8 mouse cellular contexts compared by ENCODE assay signal in genomic region chr17:32492349-32492980, GRCm38 (mm10). TPM values are rescaled to one million over a fixed set of nuclear protein-coding genes. Genes with fewer than 3 reads are reported as not detected.
A peak's percentile ranks its signal among the peaks of the same experiment; 100 is the strongest.
DNase-seq lines count a peak whose midpoint lies in the region; ATAC-seq and TF ChIP-seq lines count a peak whose summit lies in the region.

No protein-coding gene starts in this region.

- no peak for TF ChIP-seq EP300 in ES-Bruce4 (IDR thresholded peaks at IDR 0.05; ENCODE audit: insufficient read depth, low read depth, low read length)
- no peak for TF ChIP-seq EP300 in liver, embryonic 14.5 days (IDR thresholded peaks at IDR 0.05; ENCODE audit: low read depth)

- no peak overlapping the region for H3K27ac ChIP-seq in ES-Bruce4 (ENCODE audit: insufficient read depth, low read length)
- H3K27ac ChIP-seq in bone marrow, adult 2 months (ENCODE audit: control insufficient read depth, insufficient read depth, low read depth, low read length, poor library complexity), result no peak overlapping the region
- no peak overlapping the region for H3K27ac ChIP-seq in liver, embryonic 14.5 days

- WGBS in bone marrow, adult 2 months, result 20% methylated on average over 30 of the region's 30 CpGs
- WGBS in liver, embryonic 14.5 days (ENCODE audit: insufficient replicate concordance), result 10% methylated on average over 30 of the region's 30 CpGs

- H3K4me1 ChIP-seq in ES-Bruce4 (ENCODE audit: control insufficient read depth, insufficient read depth, low read length), result no peaks in the 10 kb centered on the region
- H3K4me1 ChIP-seq in bone marrow, adult 2 months (ENCODE audit: control insufficient read depth, insufficient read depth, low read length), result no peaks in the 10 kb centered on the region; the same call in 1 of the 2 replicates
- H3K4me1 ChIP-seq in liver, embryonic 14.5 days (replicated peaks; ENCODE audit: control insufficient read depth in 2 of 2, insufficient read depth in 2 of 2, low read length in 1 of 2), result peaks cover 0 to 1% of the 10 kb centered on the region in 2 experiments; a peak in 2 of 4 replicates

- H3K27me3 ChIP-seq in ES-Bruce4 (ENCODE audit: control insufficient read depth, insufficient read depth, low read length, poor library complexity, severe bottlenecking), result no peaks in the 10 kb centered on the region
- no peaks in the 10 kb centered on the region; the same call in none of the 2 replicates for H3K27me3 ChIP-seq in liver, embryonic 14.5 days (ENCODE audit: control insufficient read depth, insufficient read depth, low read length)

- no peaks in the 10 kb centered on the region for H3K9me3 ChIP-seq in ES-Bruce4 (replicated peaks; ENCODE audit: control insufficient read depth, insufficient read depth, low read length, poor library complexity, severe bottlenecking)
- H3K9me3 ChIP-seq in liver, embryonic 14.5 days (ENCODE audit: control insufficient read depth, low read length), result no peaks in the 10 kb centered on the region; the same call in 1 of the 2 replicates

- peak overlapping the region; percentile 16; the same call in 1 of the 2 replicates for H3K9ac ChIP-seq in ES-Bruce4 (ENCODE audit: low read depth, poor library complexity, severe bottlenecking)
- H3K9ac ChIP-seq in liver, embryonic 14.5 days (replicated peaks), result no peak overlapping the region

- H3K36me3 ChIP-seq in ES-Bruce4 (ENCODE audit: control insufficient read depth, insufficient read depth, low read length, poor library complexity, severe bottlenecking), result no peaks in the 10 kb centered on the region
- H3K36me3 ChIP-seq in liver, embryonic 14.5 days (replicated peaks; ENCODE audit: control insufficient read depth, insufficient read depth, low read depth), result no peaks in the 10 kb centered on the region

- no peak for TF ChIP-seq CTCF in ES-Bruce4 (IDR thresholded peaks at IDR 0.05; ENCODE audit: low read depth, low read length)
- no peak for TF ChIP-seq CTCF in bone marrow, adult 2 months (IDR thresholded peaks at IDR 0.05; ENCODE audit: control insufficient read depth, insufficient read depth, low read length)
- no peak for TF ChIP-seq CTCF in liver, embryonic 14.5 days (IDR thresholded peaks at IDR 0.05; ENCODE audit: low read depth)

- TF ChIP-seq POLR2A in ES-Bruce4 (IDR thresholded peaks at IDR 0.05; ENCODE audit: insufficient read depth, low read length), result peak; percentile 33
- no peak for TF ChIP-seq POLR2A in bone marrow, adult 2 months (IDR thresholded peaks at IDR 0.05; ENCODE audit: borderline replicate concordance, control insufficient read depth, low read depth, low read length)

- H3K4me2 ChIP-seq in liver, embryonic 14.5 days (ENCODE audit: low read depth), result peak overlapping the region; percentile 61

- peak; percentile 8 for DNase-seq in gastrocnemius, postnatal 10 days
- DNase-seq in liver, embryonic 14.5 days (ENCODE audit: low read depth in 3 of 3, low spot score in 3 of 3), result peak in 2 of 3 experiments; percentile 17 to 20
- peak; percentile 43 for DNase-seq in neural tube, embryonic 10.5 days (ENCODE audit: extremely low spot score, low spot score)
- no peak for DNase-seq in cerebellum, adult 11-12 months
- DNase-seq in frontal cortex, postnatal 25 days (ENCODE audit: low spot score in 2 of 2), result no peak

- peak; percentile 58 for ATAC-seq in inflammation-experienced regulatory T-cells, adult 6 months
- ATAC-seq in liver, embryonic 14.5 days (ENCODE audit: insufficient read depth), result peak; percentile 47; the same call in 1 of the 2 replicates

- peak overlapping the region; percentile 73 for H3K4me3 ChIP-seq in ES-Bruce4 (ENCODE audit: low read depth, low read length)
- H3K4me3 ChIP-seq in bone marrow, adult 2 months (replicated peaks; ENCODE audit: control insufficient read depth, low read depth, low read length), result peak overlapping the region; percentile 33
- H3K4me3 ChIP-seq in liver, embryonic 14.5 days (ENCODE audit: insufficient read depth in 1 of 2, low read depth in 2 of 2, low read length in 2 of 2), result peak overlapping the region; percentile 1 to 34

RNA-seq across cellular contexts. Expression of gene Cyp4f17, which starts 13.4 kb away (rescaled TPM):
- 10.4 and 11.5 TPM in 2 replicates for polyA plus RNA-seq in ES-Bruce4 (2011; ENCODE audit: insufficient read depth, insufficient read length, low read depth, missing spikeins)
- 2.1 and 3.3 TPM in 2 replicates for polyA plus RNA-seq in bone marrow, adult 2 months (2011; ENCODE audit: insufficient read depth, insufficient read length, low replicate concordance, missing spikeins)
- 1 to 10 TPM; 1.7 to 2.3 TPM for total RNA-seq in gastrocnemius, postnatal 10 days (2021)
- 10 to 100 TPM; 10.3 to 11.9 (median 10.8) TPM for polyA plus RNA-seq in inflammation-experienced regulatory T-cells, adult 6 months (2017; shearing (Covaris generic))
- polyA plus RNA-seq in liver, embryonic 14.5 days (2012; rRNA removed), result 0.34 and 0.48 TPM in 2 replicates
- polyA plus RNA-seq in liver, embryonic 14.5 days (2014; fragmentation: Nextera tagmentation; extraction: Ambion mirVana), result 0.34 and 0.36 TPM in 2 replicates

RNA-seq across cellular contexts. Expression of gene Cyp4f39, which starts 39.9 kb away (rescaled TPM):
- 0.88 and 1.2 TPM in 2 replicates for polyA plus RNA-seq in ES-Bruce4 (2011; ENCODE audit: insufficient read depth, insufficient read length, low read depth, missing spikeins)
- 0.88 and 0.95 TPM in 2 replicates for polyA plus RNA-seq in bone marrow, adult 2 months (2011; ENCODE audit: insufficient read depth, insufficient read length, low replicate concordance, missing spikeins)
- 1 to 10 TPM in 1 of 2 experiments, under 1 TPM in 1; 0.61 to 1.0 TPM for total RNA-seq in gastrocnemius, postnatal 10 days (2021)
- under 1 TPM in 2 of 3 experiments, not detected in 1; 0.31 to 0.58 TPM for polyA plus RNA-seq in inflammation-experienced regulatory T-cells, adult 6 months (2017; shearing (Covaris generic))
- polyA plus RNA-seq in liver, embryonic 14.5 days (2012; rRNA removed), result 0.20 and 0.29 TPM in 2 replicates
- 0.71 and 0.83 TPM in 2 replicates for polyA plus RNA-seq in liver, embryonic 14.5 days (2014; fragmentation: Nextera tagmentation; extraction: Ambion mirVana)

RNA-seq across cellular contexts. Expression of gene Cyp4f16, which starts 43.9 kb away (rescaled TPM):
- polyA plus RNA-seq in ES-Bruce4 (2011; ENCODE audit: insufficient read depth, insufficient read length, low read depth, missing spikeins), result 16.3 and 17.2 TPM in 2 replicates
- polyA plus RNA-seq in bone marrow, adult 2 months (2011; ENCODE audit: insufficient read depth, insufficient read length, low replicate concordance, missing spikeins), result 3.4 and 10.1 TPM in 2 replicates
- 1 to 10 TPM; 4.5 to 5.9 TPM for total RNA-seq in gastrocnemius, postnatal 10 days (2021)
- polyA plus RNA-seq in inflammation-experienced regulatory T-cells, adult 6 months (2017; shearing (Covaris generic)), result 10 to 100 TPM; 10.0 to 18.3 (median 17.0) TPM
- polyA plus RNA-seq in liver, embryonic 14.5 days (2012; rRNA removed), result 3.1 and 3.2 TPM in 2 replicates
- 2.4 and 3.0 TPM in 2 replicates for polyA plus RNA-seq in liver, embryonic 14.5 days (2014; fragmentation: Nextera tagmentation; extraction: Ambion mirVana)

Comparison
In these comparisons a context has a peak if more than half of its experiments do, and no peak if none do; other contexts are left out.
1. H3K4me3 ChIP-seq: peak in every context shown above with its lines; median percentile 73 in ES-Bruce4; 33 in bone marrow, adult 2 months; 18 in liver, embryonic 14.5 days.
2. DNase-seq: peak in gastrocnemius, postnatal 10 days (single experiment), liver, embryonic 14.5 days (2 of 3) and neural tube, embryonic 10.5 days (single experiment); none in cerebellum, adult 11-12 months (single experiment) and frontal cortex, postnatal 25 days (0 of 2).